Mouse (Mus musculus): ENCODE measurements at regions not wholly inside any gene's neighbourhood (a gene's known extent, or its start where the extent isn't known, plus 50 kb on each side); places are given as distances from the start of the nearest gene placed in this dataset.

GRCm38 (mm10) chr3:53315449-53315848 is 147.7 kb downstream of the Nhlrc3 start:
- no peaks in the 10 kb centered on the region for H3K4me1 ChIP-seq (ENCODE audit: control insufficient read depth, insufficient read depth, low read length)
- TF ChIP-seq CTCF (IDR thresholded peaks at IDR 0.05; ENCODE audit: insufficient read depth, low read depth, low read length) (no peak), POLR2A (IDR thresholded peaks at IDR 0.05; ENCODE audit: insufficient read depth, low read depth, low read length) (no peak)
- 89% methylated on average over 2 of the region's 2 CpGs for WGBS
- no peak overlapping the region for H3K27ac ChIP-seq (ENCODE audit: insufficient read depth, low read depth, low read length)
- no peak overlapping the region for H3K4me3 ChIP-seq (ENCODE audit: insufficient read depth, low read depth, low read length)
